Mouse (Mus musculus) liver, postnatal 0 days (tissue): ENCODE data around the gene Nsmce1.

Source experiments
- CTCF ChIP-seq: sonication (generic); IDR thresholded peaks from 2 replicates; pipeline ENCODE4 v1.5.1; 2016; ENCODE audit warnings: antibody characterized with exemption, low read depth
- EP300 ChIP-seq: IDR thresholded peaks from 2 replicates; pipeline ENCODE4 v1.6.1; 2016; ENCODE audit warnings: antibody characterized with exemption, low read depth, mild to moderate bottlenecking

DNA sequence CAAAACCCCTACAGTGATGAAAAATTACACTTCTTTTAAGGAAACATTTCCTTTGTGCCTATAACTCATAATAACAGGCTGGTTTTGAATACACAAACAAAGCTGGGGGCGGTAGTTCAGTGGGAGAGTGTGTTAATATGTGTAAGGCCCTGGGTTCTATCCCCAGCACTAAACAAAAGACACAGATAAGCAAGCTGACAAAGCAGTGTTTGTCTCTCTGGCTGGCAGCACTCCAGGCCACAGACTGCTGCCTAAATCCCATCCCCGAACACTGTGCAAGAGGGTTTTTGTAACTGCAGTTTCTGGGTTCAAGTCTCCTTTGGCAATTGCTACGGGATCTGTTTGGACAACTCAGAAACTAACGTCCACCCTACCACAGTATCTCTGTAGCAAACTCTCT is 49.1 kb downstream of the Nsmce1 start:
- TF ChIP-seq CTCF (no peak), EP300 (no peak)
